Mouse (Mus musculus) hindlimb bud, embryonic 11.5 days (tissue): ENCODE data around the gene Fpgs.

ENCODE experiments used
- DNase-seq: peaks from one replicate; pipeline ENCODE4 v3.0.0-alpha.2; 2012; ENCODE audit warnings: low read depth, low spot score; ENCODE audit errors: extremely low spot score

Fpgs gene

DNA sequence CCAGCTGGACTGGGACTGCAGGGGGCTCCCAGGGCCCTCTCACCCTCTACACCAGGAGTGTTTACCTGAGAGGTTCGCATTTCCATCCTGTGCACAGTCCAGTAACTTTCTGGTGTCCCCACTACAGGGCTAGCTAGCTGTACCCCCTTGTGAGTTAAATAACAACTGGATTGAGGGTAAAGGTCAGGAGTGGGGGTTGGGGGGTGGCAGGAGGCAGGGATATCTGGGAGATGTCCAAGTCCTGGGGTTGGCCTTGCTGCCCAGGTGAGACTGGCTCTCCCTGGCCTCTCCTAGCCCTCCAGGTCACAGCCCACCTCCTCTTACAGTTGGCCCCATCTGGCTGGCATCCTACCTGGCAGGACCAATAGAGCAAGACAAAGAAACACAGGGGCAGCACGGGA lies at the start of gene Fpgs:
TSS of gene Fpgs (minus strand) at position 125 of the 401 bp plus-strand sequence.
- no peak for DNase-seq

DNA sequence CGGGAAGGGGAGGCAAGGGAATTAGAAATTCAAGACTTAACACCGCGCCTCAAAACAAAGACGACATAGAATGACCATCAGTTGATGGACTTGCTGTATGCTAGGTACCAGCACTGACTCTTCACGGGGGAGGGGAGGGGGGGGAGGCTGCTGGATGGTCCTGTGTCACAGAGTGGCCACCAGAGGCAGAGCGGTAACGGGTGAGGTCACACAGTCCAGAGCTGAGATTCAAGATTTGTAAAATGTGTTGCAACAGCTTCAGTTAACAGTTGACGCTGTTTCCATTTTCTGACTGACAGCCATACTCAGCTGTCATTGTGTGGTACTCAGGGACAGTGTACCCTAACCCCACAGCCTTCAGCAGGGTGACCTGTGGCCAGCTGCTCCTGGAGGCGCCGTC lies 48.2 kb upstream of the Fpgs start:
- DNase-seq = no peak

DNA sequence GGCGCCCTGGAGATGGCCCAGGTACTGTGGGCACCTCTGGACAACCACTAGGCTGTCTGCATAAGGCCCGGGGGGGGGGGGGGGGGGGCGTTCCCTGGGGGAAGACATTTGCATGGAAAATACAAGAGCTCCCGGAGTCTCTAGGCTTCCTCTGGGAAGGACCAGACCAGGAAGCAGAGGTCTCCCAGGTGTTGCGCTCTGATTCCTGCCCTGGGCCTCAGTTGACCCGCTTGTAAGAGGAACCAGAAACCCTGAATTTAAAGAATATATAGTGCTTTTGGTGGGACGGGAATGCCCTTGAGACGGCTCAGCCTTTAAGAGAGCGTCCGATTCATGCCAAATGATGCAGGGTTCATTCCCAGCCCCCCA lies 47.7 kb upstream of the Fpgs start:
- no peak for DNase-seq

DNA sequence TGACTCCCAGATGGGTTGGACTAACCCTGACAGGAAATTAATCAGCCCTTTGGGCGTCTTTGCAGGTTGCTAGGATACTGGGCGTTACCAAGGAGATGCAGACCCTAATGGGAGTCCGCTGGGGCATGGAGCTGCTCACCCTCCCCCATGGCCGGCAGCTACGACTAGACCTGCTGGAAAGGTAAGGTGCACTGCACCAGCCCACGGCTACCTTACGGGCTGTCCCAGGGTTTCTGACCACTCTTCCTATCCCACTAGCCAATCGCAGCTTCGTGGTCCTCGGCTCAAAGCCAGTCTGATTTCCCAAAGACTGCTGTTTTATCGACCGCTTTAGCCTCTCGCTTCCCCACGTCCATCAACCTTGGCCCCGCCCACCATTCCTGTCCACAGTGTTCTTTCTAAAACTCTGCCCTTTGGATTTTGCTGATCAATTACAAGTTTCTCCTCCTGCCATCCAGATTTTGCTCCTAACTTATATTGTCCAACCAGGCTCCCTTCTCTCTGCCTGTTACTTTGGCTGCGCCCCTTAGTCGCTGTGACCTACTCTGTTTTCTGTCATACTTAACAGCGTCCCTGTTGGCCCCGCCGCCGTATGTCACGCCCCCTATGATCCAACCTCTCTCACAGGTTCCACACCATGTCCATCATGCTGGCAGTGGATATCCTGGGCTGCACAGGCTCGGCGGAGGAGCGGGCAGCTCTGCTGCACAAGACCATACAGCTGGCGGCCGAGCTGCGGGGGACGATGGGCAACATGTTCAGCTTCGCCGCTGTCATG lies 47.1 kb upstream of the Fpgs start:
- no peak for DNase-seq

DNA sequence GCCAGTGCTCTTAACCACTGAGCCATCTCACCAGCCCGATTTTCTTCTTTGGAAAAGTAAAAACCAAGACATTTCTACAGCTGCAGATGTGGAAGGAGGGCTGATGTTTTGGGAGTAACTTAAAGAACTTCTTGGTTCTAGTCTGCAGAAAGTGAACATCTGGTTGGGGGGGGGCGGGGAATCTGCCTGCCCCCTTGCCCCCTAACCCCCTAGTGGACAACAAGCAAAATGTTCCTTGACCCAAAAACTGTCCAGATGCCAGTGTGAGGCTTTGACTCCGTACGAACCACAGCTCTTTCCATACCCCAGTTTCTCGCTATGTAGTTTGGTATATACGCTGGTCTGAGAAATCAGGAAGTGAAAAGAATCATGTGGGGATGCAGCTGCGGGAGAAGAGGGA lies 46.3 kb upstream of the Fpgs start:
- no peak for DNase-seq

DNA sequence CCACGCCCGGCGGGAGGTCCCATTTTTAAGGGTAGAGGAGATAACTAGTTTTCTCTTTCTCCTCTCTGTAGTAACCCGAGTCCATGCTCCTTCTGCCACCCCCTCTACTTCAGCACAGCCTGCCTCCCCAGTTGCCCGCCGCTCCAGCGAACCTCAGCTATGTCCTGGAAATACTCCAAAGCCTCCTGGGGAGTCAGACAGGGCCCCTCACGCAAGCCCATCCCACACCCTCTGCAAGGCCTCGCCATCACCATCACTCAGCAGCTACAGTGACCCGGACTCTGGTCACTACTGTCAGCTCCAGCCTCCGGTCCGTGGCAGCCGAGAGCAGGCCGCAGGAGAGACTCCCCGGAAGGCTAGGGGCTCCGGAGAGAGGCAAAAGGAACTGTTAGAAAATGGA lies 45.1 kb upstream of the Fpgs start:
- no peak for DNase-seq

DNA sequence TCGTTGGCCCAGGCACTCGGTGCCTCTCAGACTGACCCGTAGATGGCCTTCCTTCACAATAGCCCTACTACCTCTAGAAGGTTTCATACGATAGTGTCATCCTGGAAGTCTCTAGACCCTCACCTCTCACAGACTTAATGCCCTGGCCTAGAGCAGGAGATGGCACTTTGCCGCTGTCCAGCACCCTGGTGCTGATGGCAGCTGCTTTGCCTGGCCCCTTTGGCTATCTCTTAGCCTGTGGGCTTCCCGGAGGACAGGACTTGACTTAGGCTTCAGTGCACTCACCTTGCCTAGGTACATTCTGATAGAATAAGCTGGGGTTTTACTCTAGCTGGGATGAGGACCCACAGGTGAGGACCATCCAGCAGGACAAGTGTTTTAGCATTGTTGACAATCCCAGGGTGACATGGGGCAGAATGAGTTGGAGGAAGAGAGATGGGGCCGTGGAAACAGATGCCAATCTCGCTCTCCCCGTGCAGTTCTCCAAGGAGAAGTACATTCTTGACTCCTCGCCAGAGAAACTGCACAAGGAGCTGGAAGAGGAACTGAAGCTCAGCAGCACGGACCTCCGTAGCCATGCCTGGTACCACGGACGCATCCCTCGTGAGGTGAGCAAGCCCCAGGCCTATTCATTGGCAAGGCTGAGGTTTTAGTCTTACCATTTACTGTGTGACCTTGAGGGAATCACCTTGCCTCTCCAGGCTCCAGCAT lies 40.5 kb upstream of the Fpgs start:
- DNase-seq = no peak

DNA sequence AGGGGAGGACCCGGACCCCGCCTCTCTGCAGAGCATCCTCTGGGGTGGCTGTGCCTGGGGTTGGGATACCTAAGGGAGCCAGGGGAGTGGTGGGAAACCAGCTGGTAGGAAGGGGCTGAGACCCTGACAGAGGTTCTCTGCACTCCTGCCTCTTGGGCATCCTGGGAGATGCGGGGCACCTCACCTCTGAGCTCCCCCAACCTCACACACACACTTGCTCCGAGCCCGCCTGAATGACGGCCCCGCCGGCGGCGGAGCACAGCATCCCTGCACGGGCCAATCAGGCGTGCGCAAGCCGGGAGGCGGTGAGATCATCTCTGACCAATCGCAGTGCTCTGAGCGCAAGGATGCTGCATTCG lies 38.2 kb upstream of the Fpgs start:
- no peak for DNase-seq

DNA sequence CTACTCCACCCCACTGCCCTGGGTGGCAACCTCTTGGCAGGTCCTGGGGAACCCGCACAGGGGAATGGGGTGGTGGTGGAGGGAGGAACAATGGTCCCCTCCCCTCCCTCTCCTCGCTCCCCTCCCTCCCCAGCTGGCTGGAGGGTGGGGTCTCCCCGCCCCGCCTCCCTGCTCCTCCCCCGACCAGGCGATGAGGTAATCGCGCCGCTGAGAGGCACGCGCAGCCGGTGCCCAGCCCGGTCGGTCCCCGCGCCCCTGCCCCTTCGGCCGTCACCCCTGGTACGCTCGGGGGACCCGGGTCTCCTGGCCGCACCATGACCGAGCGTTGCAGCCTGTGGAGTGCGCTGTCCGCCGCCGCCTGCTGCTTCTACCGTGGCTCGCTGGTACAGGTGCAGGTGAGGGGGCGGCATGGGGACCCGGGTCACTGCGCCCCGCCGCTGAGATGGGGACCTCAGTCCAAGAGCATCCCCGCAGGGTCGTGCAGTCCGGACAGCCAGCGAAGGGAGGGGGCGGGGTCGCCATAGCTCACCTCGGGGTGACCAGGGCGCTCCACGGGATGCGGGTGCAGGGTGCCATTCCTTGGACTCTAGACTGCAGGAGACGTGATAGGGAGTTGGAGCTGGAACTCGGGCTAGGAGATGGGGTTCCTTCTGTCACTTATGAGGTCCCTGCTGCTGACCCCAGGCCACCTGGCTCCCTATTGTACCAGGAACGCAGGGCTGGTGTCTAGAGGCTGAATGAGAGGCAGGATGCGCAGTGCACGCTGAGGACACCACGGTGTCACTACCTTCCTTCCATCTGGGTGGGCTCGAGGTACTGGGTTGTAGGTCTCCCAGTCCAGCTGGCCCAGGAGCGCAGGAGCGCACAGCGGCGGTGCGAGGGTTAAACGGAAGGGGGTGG lies 37.6 kb upstream of the Fpgs start:
- no peak for DNase-seq

DNA sequence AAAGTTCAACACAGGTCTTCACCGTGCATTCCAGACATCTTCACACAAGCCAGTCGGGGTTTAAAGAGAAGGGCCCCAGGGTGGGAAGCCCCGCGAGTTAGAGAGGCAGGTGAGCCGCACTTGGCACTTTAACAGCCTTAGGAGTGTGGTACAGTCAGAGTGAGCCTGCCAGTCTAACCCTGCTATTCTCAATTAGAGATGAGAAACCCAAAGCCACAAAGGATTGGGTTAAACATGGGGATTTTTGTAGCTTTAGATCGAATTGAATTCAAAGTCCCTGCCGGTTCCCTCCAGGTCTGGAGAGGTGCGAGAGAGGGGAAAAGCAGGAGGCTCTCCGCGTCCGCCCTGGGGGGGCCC lies 36.9 kb upstream of the Fpgs start, which contains the start of gene 6330409D20Rik:
TSS of gene 6330409D20Rik (minus strand) at position 101 of the 357 bp plus-strand sequence.
- no peak for DNase-seq

DNA sequence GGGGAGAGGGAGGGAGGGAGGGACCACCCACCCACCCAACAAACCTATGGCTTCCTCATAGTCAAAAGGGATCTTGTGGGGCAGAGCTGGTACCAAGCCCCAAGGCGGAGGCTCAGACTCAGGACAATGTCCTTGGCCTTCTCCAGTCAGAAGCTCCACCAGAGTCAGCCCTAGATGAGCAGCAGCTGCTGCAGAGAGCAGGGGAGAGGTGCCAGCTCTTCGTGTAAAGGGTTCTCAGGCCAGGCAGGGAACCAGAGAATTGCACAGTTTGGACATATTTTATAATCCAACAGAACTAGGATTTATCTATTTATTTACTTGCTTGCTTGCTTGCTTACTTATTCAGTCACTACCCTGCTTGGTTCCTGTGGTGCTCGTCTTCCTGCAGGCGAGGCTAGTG lies 35.4 kb upstream of the Fpgs start:
- DNase-seq = no peak

DNA sequence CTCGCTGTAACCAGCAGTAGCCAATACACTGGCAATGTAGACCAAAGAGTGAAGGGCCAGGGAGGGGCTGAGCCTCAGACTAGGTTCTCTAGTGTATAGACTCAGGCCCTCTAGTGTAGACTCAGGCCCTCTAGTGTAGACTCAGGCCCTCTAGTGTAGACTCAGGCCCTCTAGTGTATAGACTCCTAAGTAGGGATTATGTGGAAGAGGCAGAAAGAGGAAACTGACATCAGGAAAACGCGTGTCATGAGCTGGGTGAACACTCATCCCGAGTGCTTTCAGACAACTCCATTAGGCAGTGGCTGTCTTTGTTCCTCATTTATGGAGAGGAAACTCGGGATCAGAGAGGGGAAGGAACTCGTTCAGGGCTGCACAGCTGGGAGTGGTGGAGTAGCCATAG lies 33.1 kb upstream of the Fpgs start:
- DNase-seq = no peak

DNA sequence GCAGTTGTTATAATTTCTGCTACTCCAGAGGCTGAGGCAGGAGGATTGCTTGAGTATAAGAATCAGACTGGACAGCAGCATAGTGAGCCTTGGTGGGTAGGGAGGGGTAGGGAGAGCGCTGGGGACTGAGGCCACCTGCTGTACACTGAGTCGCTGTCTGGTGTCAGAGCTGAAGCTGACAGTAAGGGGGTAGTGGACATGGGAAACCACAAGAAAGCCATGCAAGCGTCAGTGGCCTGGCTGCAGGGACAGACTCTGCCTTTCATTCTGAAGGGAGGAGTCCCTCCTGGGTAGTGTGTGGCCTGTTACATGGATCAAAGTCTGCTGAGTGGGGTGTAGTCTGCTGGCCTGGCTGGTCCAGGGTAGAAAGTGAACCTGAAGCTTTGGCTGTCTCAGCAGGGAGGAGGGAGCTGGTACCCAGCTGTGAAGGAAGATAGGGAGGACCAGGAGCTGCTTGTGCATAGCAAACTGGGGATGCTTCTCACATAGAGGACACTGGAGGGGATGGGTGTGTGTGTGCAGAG lies 32.4 kb upstream of the Fpgs start:
- DNase-seq = no peak

DNA sequence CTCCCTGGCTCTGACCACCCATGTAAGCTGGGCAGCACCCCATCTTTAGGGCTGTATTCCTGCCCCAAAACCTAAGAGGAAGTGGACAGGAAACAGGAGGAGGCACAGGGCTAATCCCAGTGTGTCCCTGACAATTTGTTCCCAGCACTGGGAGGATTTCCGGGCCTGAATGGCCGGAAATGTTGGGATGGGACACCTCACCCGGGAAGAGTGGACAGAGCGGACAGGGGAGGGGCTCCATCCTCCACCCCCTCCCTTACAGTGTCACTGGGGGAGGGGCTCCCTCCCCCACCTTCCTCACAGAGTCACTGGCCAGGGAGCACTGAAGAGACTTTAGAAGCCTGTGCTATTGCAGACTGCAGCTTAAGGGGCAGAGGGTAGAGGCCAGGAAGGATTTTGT lies 31.0 kb upstream of the Fpgs start:
- no peak for DNase-seq

DNA sequence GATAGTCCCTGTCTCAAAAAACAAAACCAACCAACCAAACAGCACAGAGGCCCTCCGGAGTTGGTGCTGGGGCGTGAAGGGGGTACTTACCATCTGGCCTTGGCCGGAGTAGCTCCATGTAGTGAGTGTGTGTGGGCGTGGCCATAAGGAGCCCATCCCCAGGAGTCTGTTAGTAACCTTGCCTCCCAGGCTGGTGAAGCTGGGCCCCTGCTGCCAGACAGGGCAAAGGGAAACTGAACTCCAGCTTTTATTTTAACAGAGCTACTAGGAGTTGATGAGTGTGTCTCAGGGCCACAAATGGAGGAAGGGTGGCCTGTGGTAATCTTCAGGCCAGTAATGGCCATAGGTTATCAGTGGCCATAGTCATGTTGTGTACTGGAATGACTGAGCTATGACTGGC lies 30.5 kb upstream of the Fpgs start:
- no peak for DNase-seq

DNA sequence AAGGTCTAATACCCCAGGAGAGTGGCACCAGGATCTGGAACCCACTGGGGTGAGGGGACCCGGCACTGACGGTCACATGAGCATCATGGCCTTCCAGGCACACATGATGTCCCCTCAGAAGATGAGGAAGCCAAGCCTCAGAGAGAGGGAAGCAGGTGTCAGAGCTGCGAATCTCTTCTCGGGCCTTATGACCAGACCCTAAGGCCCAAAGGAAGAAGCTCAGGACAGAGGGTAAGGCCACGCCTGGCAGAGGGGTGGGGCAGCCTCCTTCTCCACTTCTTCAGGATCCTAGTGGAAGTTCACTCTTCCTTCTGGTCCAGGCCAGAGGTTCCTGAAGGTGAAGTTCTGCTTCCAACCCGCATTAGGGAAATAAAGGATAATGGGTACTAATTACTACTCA lies 28.8 kb upstream of the Fpgs start:
- DNase-seq = no peak

DNA sequence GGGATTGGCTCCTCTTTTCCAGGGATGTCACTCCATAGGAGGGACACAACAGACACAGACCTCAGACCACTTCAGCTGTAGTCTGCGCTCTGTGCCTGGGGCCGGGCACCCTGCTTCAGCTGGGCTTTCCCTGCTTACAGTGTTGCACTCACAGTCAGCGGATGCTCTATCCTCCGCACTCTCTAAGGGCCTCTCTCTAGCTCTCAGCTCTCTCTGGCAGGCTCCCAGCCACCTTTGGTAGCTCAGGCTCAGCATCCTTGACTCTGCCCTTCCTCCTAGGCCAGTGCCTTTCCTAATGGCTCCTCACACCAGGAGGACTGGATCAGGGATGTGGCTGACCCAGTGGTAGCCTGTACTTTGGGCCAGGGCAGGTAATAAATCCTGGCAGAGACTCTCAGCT lies 28.0 kb upstream of the Fpgs start:
- DNase-seq = no peak

DNA sequence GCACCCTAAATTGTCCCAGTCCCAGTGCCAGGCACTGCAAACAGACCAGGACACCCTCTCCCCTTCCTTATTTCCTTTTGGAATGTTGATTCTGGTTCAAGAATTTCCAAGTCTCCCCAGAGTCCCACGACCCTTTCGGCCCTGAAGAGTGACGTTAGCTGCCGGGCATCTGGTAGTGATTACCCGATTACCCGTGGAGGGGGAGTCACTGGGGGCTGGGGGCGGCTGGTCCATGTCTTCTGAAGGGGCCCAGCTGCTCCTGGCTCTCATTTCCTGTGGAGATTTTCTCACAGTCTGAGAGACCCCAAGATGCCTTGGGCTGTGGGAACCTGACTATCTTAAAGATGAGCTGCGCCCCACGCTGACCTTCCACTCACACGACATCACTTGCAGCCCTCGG lies 26.9 kb upstream of the Fpgs start:
- peak; percentile 61 for DNase-seq

DNA sequence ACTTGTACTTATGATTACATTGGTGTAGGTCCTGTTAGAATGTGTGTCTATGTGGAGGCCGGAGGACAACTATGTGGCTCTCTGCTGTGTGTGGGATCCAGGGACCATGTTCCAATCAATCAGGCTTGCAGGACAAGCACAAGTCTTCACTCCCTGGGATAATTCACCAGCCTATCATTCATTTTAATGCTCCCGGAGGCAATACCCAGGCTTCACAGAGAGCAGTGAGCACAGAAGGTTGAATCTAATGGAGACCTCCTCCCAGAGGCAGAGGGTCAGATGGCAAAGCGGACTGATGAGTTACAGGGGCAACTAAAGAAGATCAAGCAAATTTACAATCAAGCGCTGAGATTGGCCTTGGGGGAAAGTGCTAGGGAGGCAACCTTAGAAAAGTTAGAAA lies 25.6 kb upstream of the Fpgs start:
- DNase-seq = no peak

DNA sequence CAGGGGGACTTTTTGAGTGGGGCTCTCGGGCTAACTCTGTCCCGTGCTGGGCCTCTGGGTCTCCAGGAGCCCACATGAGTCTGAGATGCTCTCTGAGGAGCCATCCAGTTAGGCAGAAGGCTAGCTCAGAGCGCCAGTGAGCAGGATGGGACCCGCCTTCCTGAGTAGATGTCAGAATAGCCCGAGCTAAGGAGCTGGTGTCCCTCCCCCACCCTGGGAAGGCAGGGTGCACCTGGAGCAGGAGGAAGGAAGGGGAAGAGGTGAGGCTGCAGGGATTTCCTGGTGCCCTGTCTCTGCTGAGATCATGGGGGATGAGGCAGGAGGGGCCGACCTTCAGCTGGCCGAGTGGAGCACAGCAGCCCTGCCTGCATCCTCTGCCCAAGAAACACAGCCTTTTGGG lies 24.5 kb upstream of the Fpgs start:
- DNase-seq = no peak

DNA sequence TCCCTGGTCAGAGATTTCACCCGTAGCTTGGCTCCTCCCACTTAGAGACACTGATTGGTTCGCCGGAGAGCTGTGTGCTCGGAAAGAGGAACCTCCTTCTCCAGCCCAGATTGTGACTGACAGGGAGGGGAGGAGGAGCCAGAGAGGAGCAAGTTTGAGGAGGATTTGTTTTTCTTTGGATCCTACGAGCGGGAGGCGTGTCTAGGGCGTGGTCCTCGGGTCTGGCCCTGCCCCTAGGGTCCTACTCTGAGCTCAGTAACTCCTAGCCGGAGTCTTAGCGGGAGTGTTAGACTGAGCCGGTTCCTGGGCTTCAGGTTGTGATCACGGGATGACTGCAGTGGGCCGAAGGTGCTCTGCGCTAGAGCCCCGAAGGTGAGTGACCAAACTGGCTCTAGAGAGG lies 23.5 kb upstream of the Fpgs start:
- DNase-seq = peak; percentile 92
